Mouse (Mus musculus): ENCODE results near the gene Gm5129. TPM values are rescaled to one million over a fixed set of nuclear protein-coding genes. Genes with fewer than 3 reads are reported as not detected.

Gm5129 gene
- polyA plus RNA-seq, 1 experiment from 2014 or later: not detected

- no peak overlapping the region for H3K27ac ChIP-seq
- DNase-seq (ENCODE audit: low spot score) (no peak), ATAC-seq (ENCODE audit: low FRiP score) (no peak)
- no peaks in the 10 kb centered on the region for H3K27me3 ChIP-seq (ENCODE audit: control insufficient read depth, insufficient read depth, low read length)
- no peaks in the 10 kb centered on the region for H3K9me3 ChIP-seq (ENCODE audit: control insufficient read depth, low read length)
- H3K4me2 ChIP-seq (replicated peaks): no peak overlapping the region
- H3K36me3 ChIP-seq (replicated peaks; ENCODE audit: control insufficient read depth, insufficient read depth): no peaks in the 10 kb centered on the region
- H3K9ac ChIP-seq: no peak overlapping the region
- no peaks in the 10 kb centered on the region for H3K4me1 ChIP-seq (replicated peaks; ENCODE audit: control insufficient read depth, insufficient read depth, low read length)
- WGBS: 84% methylated on average over 2 of the region's 2 CpGs
- no peak overlapping the region for H3K4me3 ChIP-seq (replicated peaks; ENCODE audit: low read length)
These were observed 36.1 kb downstream of the Gm5129 start for GRCm38 (mm10) chr5:29699520-29700202.

- H3K27me3 ChIP-seq (ENCODE audit: control insufficient read depth, insufficient read depth, low read length): no peaks in the 10 kb centered on the region
- no peaks in the 10 kb centered on the region for H3K36me3 ChIP-seq (replicated peaks; ENCODE audit: control insufficient read depth, insufficient read depth)
- ATAC-seq (ENCODE audit: low FRiP score) (no peak), DNase-seq (ENCODE audit: low spot score) (no peak)
- no peak overlapping the region for H3K4me3 ChIP-seq (replicated peaks; ENCODE audit: low read length)
- H3K4me2 ChIP-seq (replicated peaks): no peak overlapping the region
- H3K27ac ChIP-seq: no peak overlapping the region
- WGBS: 88% methylated on average over 4 of the region's 4 CpGs
- H3K9me3 ChIP-seq (ENCODE audit: control insufficient read depth, low read length): no peaks in the 10 kb centered on the region
- H3K4me1 ChIP-seq (replicated peaks; ENCODE audit: control insufficient read depth, insufficient read depth, low read length): no peaks in the 10 kb centered on the region
- no peak overlapping the region for H3K9ac ChIP-seq
These were observed 37.2 kb downstream of the Gm5129 start for GRCm38 (mm10) chr5:29698493-29698892.

GRCm38 (mm10) chr5:29688352-29688751 lies 47.4 kb downstream of the Gm5129 start:
- no peak for ATAC-seq (ENCODE audit: low FRiP score)
- Histone ChIP-seq H3K27me3 (ENCODE audit: control insufficient read depth, insufficient read depth, low read length) (no peaks in the 10 kb centered on the region), H3K4me1 (replicated peaks; ENCODE audit: control insufficient read depth, insufficient read depth, low read length) (no peaks in the 10 kb centered on the region), H3K4me3 (replicated peaks; ENCODE audit: low read length) (no peak overlapping the region), H3K4me2 (replicated peaks) (no peak overlapping the region), H3K36me3 (replicated peaks; ENCODE audit: control insufficient read depth, insufficient read depth) (no peaks in the 10 kb centered on the region), H3K27ac (no peak overlapping the region), H3K9me3 (ENCODE audit: control insufficient read depth, low read length) (no peaks in the 10 kb centered on the region), H3K9ac (no peak overlapping the region)
- 74% methylated on average over 7 of the region's 7 CpGs for WGBS
- DNase-seq (ENCODE audit: low spot score): no peak

GRCm38 (mm10) chr5:29687671-29688070 lies 48.1 kb downstream of the Gm5129 start:
- Histone ChIP-seq H3K27ac (no peak overlapping the region), H3K4me1 (replicated peaks; ENCODE audit: control insufficient read depth, insufficient read depth, low read length) (no peaks in the 10 kb centered on the region), H3K9ac (no peak overlapping the region), H3K36me3 (replicated peaks; ENCODE audit: control insufficient read depth, insufficient read depth) (no peaks in the 10 kb centered on the region), H3K27me3 (ENCODE audit: control insufficient read depth, insufficient read depth, low read length) (no peaks in the 10 kb centered on the region), H3K4me2 (replicated peaks) (no peak overlapping the region), H3K4me3 (replicated peaks; ENCODE audit: low read length) (no peak overlapping the region), H3K9me3 (ENCODE audit: control insufficient read depth, low read length) (no peaks in the 10 kb centered on the region)
- 58% methylated on average over 3 of the region's 3 CpGs for WGBS
- peak; percentile 63 for DNase-seq (ENCODE audit: low spot score)
- ATAC-seq (ENCODE audit: low FRiP score): no peak; the same call in 1 of the 2 replicates

Other genes starting within 250 kb of the Gm5129 start
- gene Ube3c, start 166.7 kb downstream of the Gm5129 start, polyA plus RNA-seq (2014; fragmentation: Nextera tagmentation; extraction: Ambion mirVana): 51.8 and 53.0 TPM in 2 replicates
- gene Dnajb6, start 248 bp downstream of the Gm5129 start, polyA plus RNA-seq (2014; fragmentation: Nextera tagmentation; extraction: Ambion mirVana): 304 and 306 TPM in 2 replicates

Measured in hindbrain, embryonic 14.5 days (tissue).